Mouse (Mus musculus) large intestine, adult 2 months (tissue): ENCODE measurements around the gene Hist1h2be. TPM values are rescaled to one million over a fixed set of nuclear protein-coding genes. Genes with fewer than 3 reads are reported as not detected.
"Not testable (repeated sequence)": the region's sequence is repeated elsewhere in the genome, so short reads cannot be mapped to it uniquely, and the experiment has no call there.

Source experiments
- DNase-seq: peaks from one replicate; pipeline ENCODE4 v3.0.0-alpha.2; 2012; ENCODE audit warnings: low read depth, low spot score
- WGBS: fragments of 180-500 bp; shearing (Covaris S2); methylation state at CpG from one replicate; pipeline ENCODE4 v1.1.7; 2018; 5-methylcytosine and 5-hydroxymethylcytosine counted together
- polyA plus RNA-seq: library from polyadenylated mRNA; depleted of rRNA; stranded (reverse); fragments of >200 nt; gene quantifications from 2 replicates; pipeline ENCODE4 v1.2.3, GENCODE M21; 2012

Gene Hist1h2be
- polyA plus RNA-seq, 1 experiment, result 1.9 TPM

- WGBS, result 13% methylated on average over 9 of the region's 9 CpGs
- no peak for DNase-seq
Observed at GRCm38 (mm10) chr13:23554393-23554792, 66.5 kb downstream of the Hist1h2be start.

GRCm38 (mm10) chr13:23552962-23553361, 68.0 kb downstream of the Hist1h2be start, which contains the start of gene Hist1h1d:
Hist1h1d (plus strand) TSS chr13:23553262.
- no peak for DNase-seq

GRCm38 (mm10) chr13:23551931-23552914, 68.7 kb downstream of the Hist1h2be start:
- WGBS, result 47% methylated on average over 8 of the region's 8 CpGs

GRCm38 (mm10) chr13:23551146-23551834, 69.6 kb downstream of the Hist1h2be start, which contains the start of gene Hist1h4f:
Hist1h4f (minus strand) TSS chr13:23551648.
- not testable (repeated sequence) for DNase-seq

More at GRCm38 (mm10) chr13:23551931-23552914, 68.7 kb downstream of the Hist1h2be start:
- no peak for DNase-seq

GRCm38 (mm10) chr13:23550761-23551145, 70.2 kb downstream of the Hist1h2be start:
- 3% methylated on average over 3 of the region's 3 CpGs for WGBS

More at GRCm38 (mm10) chr13:23551146-23551834, 69.6 kb downstream of the Hist1h2be start, which contains the start of gene Hist1h4f:
- under 1% methylated on average over 47 of the region's 47 CpGs for WGBS

GRCm38 (mm10) chr13:23546694-23547093, 74.2 kb downstream of the Hist1h2be start:
- DNase-seq, result no peak
- WGBS, result 79% methylated on average over 5 of the region's 5 CpGs

More at GRCm38 (mm10) chr13:23550761-23551145, 70.2 kb downstream of the Hist1h2be start:
- no peak for DNase-seq

GRCm38 (mm10) chr13:23544787-23545120, 76.2 kb downstream of the Hist1h2be start:
- WGBS, result under 1% methylated on average over 13 of the region's 14 CpGs
- not testable (repeated sequence) for DNase-seq

GRCm38 (mm10) chr13:23543965-23544786, 76.7 kb downstream of the Hist1h2be start, which contains the start of gene Hist1h3f:
Hist1h3f (plus strand) TSS chr13:23544052.
- under 1% methylated on average over 33 of the region's 45 CpGs for WGBS
- no peak for DNase-seq

- DNase-seq, result not testable (repeated sequence)
- WGBS, result under 1% methylated on average over 39 of the region's 42 CpGs
Observed at GRCm38 (mm10) chr13:23542999-23543607, 77.8 kb downstream of the Hist1h2be start, which contains the start of gene Hist1h2bh. Hist1h2bh (minus strand) TSS chr13:23543392.

- DNase-seq, result not testable (repeated sequence)
- 14% methylated on average over 3 of the region's 3 CpGs for whole genome bisulfite sequencing
Observed at GRCm38 (mm10) chr13:23542225-23542980, 78.5 kb downstream of the Hist1h2be start.

GRCm38 (mm10) chr13:23541497-23541896, 79.4 kb downstream of the Hist1h2be start:
- DNase-seq, result no peak

GRCm38 (mm10) chr13:23539821-23540220, 81.1 kb downstream of the Hist1h2be start:
- DNase-seq, result not testable (repeated sequence)
- 58% methylated on average over 1 of the region's 1 CpGs for WGBS

More at GRCm38 (mm10) chr13:23541497-23541896, 79.4 kb downstream of the Hist1h2be start:
- WGBS, result 88% methylated on average over 3 of the region's 3 CpGs

- 81% methylated on average over 5 of the region's 5 CpGs for WGBS
- DNase-seq, result no peak
Observed at GRCm38 (mm10) chr13:23538249-23538648, 82.7 kb downstream of the Hist1h2be start.

GRCm38 (mm10) chr13:23537006-23537710, 83.8 kb downstream of the Hist1h2be start:
- 56% methylated on average over 3 of the region's 3 CpGs for WGBS

GRCm38 (mm10) chr13:23536076-23536822, 84.7 kb downstream of the Hist1h2be start:
- WGBS, result 15% methylated on average over 7 of the region's 7 CpGs
- no peak for DNase-seq

More at GRCm38 (mm10) chr13:23537006-23537710, 83.8 kb downstream of the Hist1h2be start:
- DNase-seq, result no peak
